Mouse (Mus musculus) thymus, adult 2 months (tissue): Measurements from ENCODE around the gene Cacna1d. TPM values are rescaled to one million over a fixed set of nuclear protein-coding genes. Genes with fewer than 3 reads are reported as not detected.
A peak's percentile ranks its signal among the peaks of the same experiment; 100 is the strongest.

ENCODE experiments used
- DNase-seq: peaks from one replicate; pipeline ENCODE4 v3.0.0; 2021
- H3K27ac ChIP-seq: fragments of 200-500 bp; 2 replicates; pipeline ENCODE4 v1.5.1; 2012; ENCODE audit warnings: low read length, control low read depth; ENCODE audit not compliant: control insufficient read depth, insufficient read depth
- H3K27me3 ChIP-seq: fragments of 200-500 bp; 2 replicates; pipeline ENCODE4 v1.6.1; 2012; ENCODE audit warnings: mild to moderate bottlenecking, low read length, moderate library complexity, mixed read lengths; ENCODE audit not compliant: control insufficient read depth, insufficient read depth
- H3K36me3 ChIP-seq: fragments of 200-500 bp; 2 replicates; pipeline ENCODE4 v1.6.1; 2012; ENCODE audit warnings: mild to moderate bottlenecking, low read length, moderate library complexity; ENCODE audit not compliant: control insufficient read depth, insufficient read depth
- H3K4me1 ChIP-seq: fragments of 200-500 bp; replicated peaks from 2 replicates; pipeline ENCODE4 v1.6.1; 2012; ENCODE audit warnings: low read length; ENCODE audit not compliant: control insufficient read depth, insufficient read depth
- H3K4me3 ChIP-seq: fragments of 200-500 bp; 2 replicates; pipeline ENCODE4 v1.5.1; 2012; ENCODE audit warnings: mild to moderate bottlenecking, low read length, control low read depth, moderate library complexity; ENCODE audit not compliant: control insufficient read depth, insufficient read depth
- CTCF ChIP-seq: fragments of 200-500 bp; IDR thresholded peaks from 2 replicates; pipeline ENCODE4 v1.5.1; 2012; ENCODE audit warnings: mild to moderate bottlenecking, control low read depth, low read length, moderate library complexity, borderline replicate concordance; ENCODE audit not compliant: control insufficient read depth, poor library complexity, insufficient read depth; ENCODE audit errors: extremely low read depth
- POLR2A ChIP-seq: fragments of 200-500 bp; IDR thresholded peaks from 2 replicates; pipeline ENCODE4 v1.6.1; 2012; ENCODE audit warnings: mild to moderate bottlenecking, low read length, control low read depth, moderate library complexity; ENCODE audit not compliant: control insufficient read depth, poor library complexity, insufficient read depth; ENCODE audit errors: extremely low read depth
- WGBS: fragments of 180-500 bp; shearing (Covaris S2); methylation state at CpG from one replicate; pipeline ENCODE4 v1.1.7; 2018; 5-methylcytosine and 5-hydroxymethylcytosine counted together
- polyA plus RNA-seq: library from polyadenylated mRNA; depleted of rRNA; stranded (reverse); fragments of >200 nt; gene quantifications from 2 replicates; pipeline ENCODE4 v1.2.3, GENCODE M21; 2012

Cacna1d gene
- polyA plus RNA-seq, 1 experiment, result 2.2 TPM

GRCm38 (mm10) chr14:30459891-30460523, 31.2 kb downstream of the Cacna1d start:
- Histone ChIP-seq H3K27ac (no peak overlapping the region), H3K4me1 (peaks cover 7% of the 10 kb centered on the region), H3K36me3 (no peaks in the 10 kb centered on the region), H3K4me3 (no peak overlapping the region), H3K27me3 (no peaks in the 10 kb centered on the region)
- 8% methylated on average over 14 of the region's 14 CpGs for WGBS
- TF ChIP-seq POLR2A (no peak), CTCF (peak; percentile 89; the same call in 1 of the 2 replicates)
- DNase-seq, result peak; percentile 74

- H3K36me3 ChIP-seq, result no peaks in the 10 kb centered on the region
- no peak for TF ChIP-seq CTCF
- no peak for TF ChIP-seq POLR2A
- H3K4me1 ChIP-seq, result peaks cover 7% of the 10 kb centered on the region
- H3K27ac ChIP-seq, result no peak overlapping the region
- no peak for DNase-seq
- no peaks in the 10 kb centered on the region for H3K27me3 ChIP-seq
- WGBS, result 93% methylated on average over 3 of the region's 3 CpGs
- H3K4me3 ChIP-seq, result no peak overlapping the region
Observed at GRCm38 (mm10) chr14:30458820-30459219, 32.4 kb downstream of the Cacna1d start.

GRCm38 (mm10) chr14:30457897-30458296, 33.4 kb downstream of the Cacna1d start:
- no peak overlapping the region for H3K4me3 ChIP-seq
- WGBS, result 11% methylated on average over 2 of the region's 2 CpGs
- no peaks in the 10 kb centered on the region for H3K27me3 ChIP-seq
- DNase-seq, result no peak
- no peaks in the 10 kb centered on the region for H3K36me3 ChIP-seq
- no peak overlapping the region for H3K27ac ChIP-seq
- H3K4me1 ChIP-seq, result peaks cover 7% of the 10 kb centered on the region
- TF ChIP-seq POLR2A, result no peak
- TF ChIP-seq CTCF, result no peak

- no peaks in the 10 kb centered on the region for H3K36me3 ChIP-seq
- H3K27ac ChIP-seq, result no peak overlapping the region
- no peak for DNase-seq
- no peaks in the 10 kb centered on the region for H3K27me3 ChIP-seq
- 80% methylated on average over 7 of the region's 7 CpGs for WGBS
- no peak overlapping the region for H3K4me3 ChIP-seq
- TF ChIP-seq CTCF, result no peak
- no peak for TF ChIP-seq POLR2A
- peaks cover 7% of the 10 kb centered on the region for H3K4me1 ChIP-seq
Observed at GRCm38 (mm10) chr14:30457436-30457835, 33.8 kb downstream of the Cacna1d start.

GRCm38 (mm10) chr14:30455801-30456595, 35.3 kb downstream of the Cacna1d start:
- Histone ChIP-seq H3K27me3 (no peaks in the 10 kb centered on the region), H3K4me3 (no peak overlapping the region), H3K36me3 (no peaks in the 10 kb centered on the region), H3K4me1 (peaks cover 7% of the 10 kb centered on the region), H3K27ac (no peak overlapping the region)
- no peak for DNase-seq
- no peak for TF ChIP-seq CTCF
- 71% methylated on average over 13 of the region's 13 CpGs for WGBS

GRCm38 (mm10) chr14:30439915-30440314, 51.3 kb downstream of the Cacna1d start:
- Histone ChIP-seq H3K36me3 (no peaks in the 10 kb centered on the region), H3K4me3 (no peak overlapping the region), H3K27ac (no peak overlapping the region), H3K4me1 (no peaks in the 10 kb centered on the region), H3K27me3 (no peaks in the 10 kb centered on the region)
- TF ChIP-seq CTCF (no peak), POLR2A (no peak)
- 78% methylated on average over 3 of the region's 3 CpGs for WGBS
- DNase-seq, result no peak

- no peak for DNase-seq
Observed at GRCm38 (mm10) chr14:30435316-30435715, 55.9 kb downstream of the Cacna1d start.

More at GRCm38 (mm10) chr14:30435316-30435715, 55.9 kb downstream of the Cacna1d start:
- Histone ChIP-seq H3K27ac (no peak overlapping the region), H3K4me3 (no peak overlapping the region), H3K27me3 (no peaks in the 10 kb centered on the region), H3K36me3 (no peaks in the 10 kb centered on the region), H3K4me1 (no peaks in the 10 kb centered on the region)
- 91% methylated on average over 5 of the region's 5 CpGs for WGBS
- TF ChIP-seq CTCF, result no peak
- TF ChIP-seq POLR2A, result no peak
